Mouse (Mus musculus) erythroid progenitor cell, adult 5-6 weeks (primary cell): ENCODE results near the gene Gtsf2. TPM values are rescaled to one million over a fixed set of nuclear protein-coding genes. Genes with fewer than 3 reads are reported as not detected.
"Not testable (repeated sequence)": the region's sequence is repeated elsewhere in the genome, so short reads cannot be mapped to it uniquely, and the experiment has no call there.

Source experiments
- ATAC-seq: replicated peaks from 2 replicates; pipeline ENCODE4 v1.8.0; 2016; ENCODE audit warnings: moderate number of reproducible peaks, mild to moderate bottlenecking, moderate TSS enrichment, inconsistent platforms; ENCODE audit not compliant: poor library complexity, low FRiP score, severe bottlenecking
- total RNA-seq, 2 experiments: library from RNA; stranded (forward) in 1 of 2; stranded (reverse) in 1 of 2; fragments of 150-400 nt in 1 of 2; fragments of 186-747, 209-891 nt in 1 of 2; gene quantifications; 2 replicates each; pipeline versions ENCODE4 v1.2.3 to v1.2.4; 2015 to 2017; ENCODE audit warnings: low replicate concordance in 2 of 2

The Gtsf2 gene
- total RNA-seq, 2 experiments from 2014 or later: not detected

DNA sequence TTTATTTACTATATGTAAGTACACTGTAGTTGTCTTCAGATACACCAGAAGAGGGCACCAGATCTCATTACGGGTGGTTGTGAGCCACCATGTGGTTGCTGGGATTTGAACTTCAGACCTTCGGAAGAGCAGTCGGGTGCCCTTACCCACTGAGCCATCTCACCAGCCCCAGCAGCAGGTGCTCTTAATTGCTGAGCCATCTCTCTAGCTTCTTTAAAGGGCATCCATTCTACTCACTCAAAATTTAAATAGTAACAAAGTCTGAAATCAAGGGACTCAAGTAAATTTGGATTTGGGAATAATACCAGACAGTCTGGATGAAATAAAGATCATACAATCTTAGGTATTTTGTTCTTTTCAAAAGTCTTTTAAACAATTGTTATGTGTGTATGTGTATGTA is 42.7 kb downstream of the Gtsf2 start:
- not testable (repeated sequence) for ATAC-seq

GRCm38 (mm10) chr15:103401361-103401760 is 46.9 kb downstream of the Gtsf2 start:
- ATAC-seq: no peak

DNA sequence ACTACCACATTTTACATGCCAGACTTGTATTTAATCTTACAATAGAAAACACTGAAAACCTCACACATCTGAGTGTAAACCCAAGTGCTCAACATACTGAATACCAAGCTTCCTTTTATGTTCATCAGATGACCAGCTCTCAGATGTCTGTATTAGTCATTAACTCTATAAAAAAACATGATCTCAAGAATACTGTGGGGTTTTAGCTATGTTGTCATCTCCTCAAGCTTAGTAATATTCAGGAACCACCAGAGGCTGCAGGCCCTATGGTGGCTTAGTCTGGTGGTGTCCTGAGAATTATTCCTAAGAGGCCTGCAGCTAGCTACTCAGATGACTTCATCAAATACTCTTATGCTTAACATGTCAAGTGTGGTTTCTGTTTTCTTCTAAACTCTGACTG is 54.7 kb downstream of the Gtsf2 start:
- no peak for ATAC-seq

Other genes starting within 250 kb of the Gtsf2 start
- gene Cbx5, start 208.7 kb downstream of the Gtsf2 start, total RNA-seq (2015; ENCODE audit: low replicate concordance): 181 and 243 TPM in 2 replicates
- gene Cbx5, start 208.7 kb downstream of the Gtsf2 start, total RNA-seq (2017; ENCODE audit: low replicate concordance): 214 and 236 TPM in 2 replicates
- 198 and 238 TPM in 2 replicates for gene Hnrnpa1, start 208.0 kb downstream of the Gtsf2 start, total RNA-seq (2015; ENCODE audit: low replicate concordance)
- gene Hnrnpa1, start 208.0 kb downstream of the Gtsf2 start, total RNA-seq (2017; ENCODE audit: low replicate concordance): 338 and 377 TPM in 2 replicates
- gene Nfe2, start 190.1 kb downstream of the Gtsf2 start, total RNA-seq (2015; ENCODE audit: low replicate concordance): 368 and 436 TPM in 2 replicates
- 353 and 370 TPM in 2 replicates for gene Nfe2, start 190.1 kb downstream of the Gtsf2 start, total RNA-seq (2017; ENCODE audit: low replicate concordance)
- gene Copz1, start 175.8 kb downstream of the Gtsf2 start, total RNA-seq (2015; ENCODE audit: low replicate concordance): 158 and 167 TPM in 2 replicates
- gene Copz1, start 175.8 kb downstream of the Gtsf2 start, total RNA-seq (2017; ENCODE audit: low replicate concordance): 37.6 and 42.4 TPM in 2 replicates
- gene Gpr84, start 137.9 kb downstream of the Gtsf2 start, total RNA-seq (2015; ENCODE audit: low replicate concordance): 0.72 TPM in 1 of 2 replicates, not detected in the other
- 3.9 TPM in 1 of 2 replicates, not detected in the other for gene Gpr84, start 137.9 kb downstream of the Gtsf2 start, total RNA-seq (2017; ENCODE audit: low replicate concordance)
- gene Zfp385a, start 108.4 kb downstream of the Gtsf2 start, total RNA-seq (2015; ENCODE audit: low replicate concordance): 4.2 and 6.5 TPM in 2 replicates
- gene Zfp385a, start 108.4 kb downstream of the Gtsf2 start, total RNA-seq (2017; ENCODE audit: low replicate concordance): 0.30 and 0.77 TPM in 2 replicates
- gene Itga5, start 81.7 kb downstream of the Gtsf2 start, total RNA-seq (2015; ENCODE audit: low replicate concordance): 2.2 and 5.0 TPM in 2 replicates
- 0.15 and 0.39 TPM in 2 replicates for gene Itga5, start 81.7 kb downstream of the Gtsf2 start, total RNA-seq (2017; ENCODE audit: low replicate concordance)
- gene Gtsf1, start 18.0 kb downstream of the Gtsf2 start, total RNA-seq (2015; ENCODE audit: low replicate concordance): not detected in 2 replicates
- not detected in 2 replicates for gene Gtsf1, start 18.0 kb downstream of the Gtsf2 start, total RNA-seq (2017; ENCODE audit: low replicate concordance)
- 22.2 and 30.6 TPM in 2 replicates for gene Nckap1l, start 5.3 kb upstream of the Gtsf2 start, total RNA-seq (2015; ENCODE audit: low replicate concordance)
- 12.6 and 13.2 TPM in 2 replicates for gene Nckap1l, start 5.3 kb upstream of the Gtsf2 start, total RNA-seq (2017; ENCODE audit: low replicate concordance)
- gene Pde1b, start 54.6 kb upstream of the Gtsf2 start, total RNA-seq (2015; ENCODE audit: low replicate concordance): 1.1 and 13.8 TPM in 2 replicates
- 1.2 and 2.2 TPM in 2 replicates for gene Pde1b, start 54.6 kb upstream of the Gtsf2 start, total RNA-seq (2017; ENCODE audit: low replicate concordance)
- gene Ppp1r1a, start 89.5 kb upstream of the Gtsf2 start, total RNA-seq (2015; ENCODE audit: low replicate concordance): not detected in 2 replicates
- not detected in 2 replicates for gene Ppp1r1a, start 89.5 kb upstream of the Gtsf2 start, total RNA-seq (2017; ENCODE audit: low replicate concordance)
- gene Glycam1, start 116.6 kb upstream of the Gtsf2 start, total RNA-seq (2015; ENCODE audit: low replicate concordance): not detected in 2 replicates
- not detected in 2 replicates for gene Glycam1, start 116.6 kb upstream of the Gtsf2 start, total RNA-seq (2017; ENCODE audit: low replicate concordance)